Mouse (Mus musculus) forebrain, embryonic 12.5 days (tissue): ENCODE measurements around the gene Wdfy2. TPM values are rescaled to one million over a fixed set of nuclear protein-coding genes. Genes with fewer than 3 reads are reported as not detected.
"Not testable (repeated sequence)": the region's sequence is repeated elsewhere in the genome, so short reads cannot be mapped to it uniquely, and the experiment has no call there.

Experiments used
- ATAC-seq: fragments of 200-750 bp; cut with Nextera tagmentation; 2 replicates; pipeline ENCODE4 v1.8.0; 2017; ENCODE audit warnings: moderate TSS enrichment; ENCODE audit not compliant: low FRiP score
- H3K27ac ChIP-seq: fragments of 300-500 bp; sonication (generic); 2 replicates; pipeline ENCODE4 v1.5.1; 2016; ENCODE audit warnings: mild to moderate bottlenecking
- H3K27me3 ChIP-seq: fragments of 300-500 bp; sonication (generic); 2 replicates; pipeline ENCODE4 v1.6.1; 2016; ENCODE audit warnings: mild to moderate bottlenecking
- H3K36me3 ChIP-seq: fragments of 300-500 bp; sonication (generic); replicated peaks from 2 replicates; pipeline ENCODE4 v1.6.1; 2016; ENCODE audit warnings: mild to moderate bottlenecking
- H3K4me1 ChIP-seq: fragments of 300-500 bp; sonication (generic); 2 replicates; pipeline ENCODE4 v1.6.1; 2016
- H3K4me2 ChIP-seq: fragments of 300-500 bp; sonication (generic); 2 replicates; pipeline ENCODE4 v1.6.1; 2016; ENCODE audit warnings: mild to moderate bottlenecking, moderate library complexity
- H3K4me3 ChIP-seq: fragments of 300-500 bp; sonication (generic); replicated peaks from 2 replicates; pipeline ENCODE4 v1.5.1; 2016; ENCODE audit warnings: mild to moderate bottlenecking
- H3K9ac ChIP-seq: fragments of 300-500 bp; sonication (generic); 2 replicates; pipeline ENCODE4 v1.6.1; 2016; ENCODE audit warnings: mild to moderate bottlenecking
- H3K9me3 ChIP-seq: fragments of 300-500 bp; sonication (generic); 2 replicates; pipeline ENCODE4 v1.6.1; 2016
- WGBS: fragments of 180-500 bp; shearing (Covaris S2); methylation state at CpG from one replicate; pipeline ENCODE4 v1.1.7; 2016; 5-methylcytosine and 5-hydroxymethylcytosine counted together
- polyA plus RNA-seq: library from polyadenylated mRNA; unstranded; fragments of >200 nt; fragmentation: Nextera tagmentation; extraction: Ambion mirVana; gene quantifications from 2 replicates; pipeline ENCODE4 v1.2.1, GENCODE M21; 2016

The Wdfy2 gene
- polyA plus RNA-seq, 1 experiment from 2014 or later = 15.1 TPM

DNA sequence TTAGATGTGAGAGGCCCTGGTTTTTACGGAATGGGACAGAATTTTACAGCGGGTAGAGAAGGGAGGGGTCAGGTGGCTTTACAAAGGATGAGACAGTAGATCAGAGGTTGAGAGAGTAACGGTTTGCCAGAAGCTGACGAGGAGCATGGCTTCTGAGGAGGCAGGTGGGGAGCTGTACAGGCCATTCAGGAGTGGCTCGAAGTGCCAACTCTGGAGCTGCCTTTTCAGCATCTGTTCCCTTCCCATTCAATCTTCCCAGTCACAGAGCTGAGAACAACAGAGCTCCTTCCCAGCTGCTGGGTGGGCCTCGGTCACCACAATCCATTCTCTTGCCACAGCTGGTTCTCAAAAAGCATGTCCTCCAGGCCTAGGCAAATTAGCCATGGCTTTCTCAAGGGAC, 8.2 kb upstream of the Wdfy2 start:
- H3K9me3 ChIP-seq = no peaks in the 10 kb centered on the region
- H3K27ac ChIP-seq = no peak overlapping the region

GRCm38 (mm10) chr14:62831691-62832275, 5.7 kb upstream of the Wdfy2 start:
- Histone ChIP-seq H3K36me3 (no peaks in the 10 kb centered on the region), H3K27ac (no peak overlapping the region), H3K4me2 (no peak overlapping the region), H3K9ac (no peak overlapping the region), H3K9me3 (no peaks in the 10 kb centered on the region), H3K4me1 (no peaks in the 10 kb centered on the region), H3K4me3 (no peak overlapping the region), H3K27me3 (no peaks in the 10 kb centered on the region)
- 93% methylated on average over 3 of the region's 3 CpGs for WGBS
- ATAC-seq = no peak

More for the DNA sequence above, 8.2 kb upstream of the Wdfy2 start:
- H3K27me3 ChIP-seq = no peaks in the 10 kb centered on the region
- no peak overlapping the region for H3K9ac ChIP-seq
- H3K4me2 ChIP-seq = no peak overlapping the region
- no peaks in the 10 kb centered on the region for H3K4me1 ChIP-seq
- H3K36me3 ChIP-seq = no peaks in the 10 kb centered on the region
- H3K4me3 ChIP-seq = no peak overlapping the region
- 47% methylated on average over 6 of the region's 6 CpGs for WGBS
- ATAC-seq = no peak

GRCm38 (mm10) chr14:62833036-62833435, 4.4 kb upstream of the Wdfy2 start:
- Histone ChIP-seq H3K27me3 (no peaks in the 10 kb centered on the region), H3K9ac (no peak overlapping the region)
- 79% methylated on average over 7 of the region's 7 CpGs for WGBS

GRCm38 (mm10) chr14:62833541-62833940, 3.9 kb upstream of the Wdfy2 start:
- no peak overlapping the region for H3K4me3 ChIP-seq
- no peak overlapping the region for H3K9ac ChIP-seq
- ATAC-seq = no peak
- WGBS = 74% methylated on average over 2 of the region's 3 CpGs
- H3K4me1 ChIP-seq = peaks cover 3% of the 10 kb centered on the region
- H3K4me2 ChIP-seq = no peak overlapping the region
- no peaks in the 10 kb centered on the region for H3K9me3 ChIP-seq
- no peaks in the 10 kb centered on the region for H3K36me3 ChIP-seq
- no peak overlapping the region for H3K27ac ChIP-seq
- no peaks in the 10 kb centered on the region for H3K27me3 ChIP-seq

More at GRCm38 (mm10) chr14:62833036-62833435, 4.4 kb upstream of the Wdfy2 start:
- ATAC-seq = no peak
- H3K9me3 ChIP-seq = no peaks in the 10 kb centered on the region
- H3K4me3 ChIP-seq = no peak overlapping the region
- no peaks in the 10 kb centered on the region for H3K4me1 ChIP-seq
- no peak overlapping the region for H3K4me2 ChIP-seq
- H3K36me3 ChIP-seq = no peaks in the 10 kb centered on the region
- H3K27ac ChIP-seq = no peak overlapping the region

- not testable (repeated sequence) for H3K27me3 ChIP-seq, ATAC-seq
- 89% methylated on average over 3 of the region's 3 CpGs for WGBS
These were observed 1.7 kb upstream of the Wdfy2 start for GRCm38 (mm10) chr14:62835737-62836136.

DNA sequence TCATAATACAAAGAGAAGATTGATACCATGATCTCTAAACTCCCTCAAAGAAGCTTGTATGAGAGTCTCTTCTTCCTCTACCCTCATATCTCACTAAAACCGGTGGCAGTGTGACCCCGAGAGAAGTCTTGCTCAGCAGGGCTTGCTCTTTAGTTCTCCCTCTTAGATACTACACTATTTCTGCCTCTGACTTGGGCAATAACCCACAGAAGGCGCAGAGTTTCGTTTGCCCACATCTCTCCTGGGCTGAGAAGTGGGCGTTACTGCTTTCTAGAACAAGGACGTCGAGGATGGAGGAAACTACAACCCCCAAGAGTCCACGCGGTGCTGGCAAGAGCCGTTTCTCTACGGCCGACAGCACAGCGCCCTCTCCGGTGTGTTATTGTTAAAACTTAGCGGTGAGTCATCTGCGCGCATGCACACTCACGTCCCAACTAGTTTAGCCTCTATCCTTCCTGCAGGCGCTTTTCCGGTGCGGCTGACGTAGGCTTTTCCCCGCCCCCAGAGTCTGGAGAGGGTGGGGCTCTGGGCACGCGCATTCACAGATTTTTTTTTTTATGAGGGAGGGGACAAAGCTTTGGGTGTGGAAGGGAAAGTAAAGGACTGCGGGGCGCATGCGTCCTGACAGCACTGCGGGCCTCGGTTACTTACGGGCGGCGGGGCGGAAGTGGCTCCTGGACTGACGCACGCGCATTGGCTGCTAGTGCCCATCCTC, 395 bp upstream of the Wdfy2 start:
- H3K36me3 ChIP-seq = no peaks in the 10 kb centered on the region
- ATAC-seq = peak; percentile 97
- H3K4me3 ChIP-seq = peak overlapping the region; percentile 89
- no peaks in the 10 kb centered on the region for H3K27me3 ChIP-seq
- peak overlapping the region; percentile 84; the same call in 1 of the 2 replicates for H3K9ac ChIP-seq
- no peaks in the 10 kb centered on the region for H3K9me3 ChIP-seq
- H3K4me1 ChIP-seq = peaks cover 21% of the 10 kb centered on the region
- 1% methylated on average over 37 of the region's 37 CpGs for WGBS
- peak overlapping the region; percentile 61 for H3K27ac ChIP-seq
- H3K4me2 ChIP-seq = peak overlapping the region; percentile 53

More at GRCm38 (mm10) chr14:62835737-62836136, 1.7 kb upstream of the Wdfy2 start:
- H3K9ac ChIP-seq, H3K36me3 ChIP-seq, H3K9me3 ChIP-seq, H3K27ac ChIP-seq, H3K4me3 ChIP-seq, H3K4me2 ChIP-seq: not testable (repeated sequence)
- H3K4me1 ChIP-seq = peaks cover 21% of the 10 kb centered on the region

DNA sequence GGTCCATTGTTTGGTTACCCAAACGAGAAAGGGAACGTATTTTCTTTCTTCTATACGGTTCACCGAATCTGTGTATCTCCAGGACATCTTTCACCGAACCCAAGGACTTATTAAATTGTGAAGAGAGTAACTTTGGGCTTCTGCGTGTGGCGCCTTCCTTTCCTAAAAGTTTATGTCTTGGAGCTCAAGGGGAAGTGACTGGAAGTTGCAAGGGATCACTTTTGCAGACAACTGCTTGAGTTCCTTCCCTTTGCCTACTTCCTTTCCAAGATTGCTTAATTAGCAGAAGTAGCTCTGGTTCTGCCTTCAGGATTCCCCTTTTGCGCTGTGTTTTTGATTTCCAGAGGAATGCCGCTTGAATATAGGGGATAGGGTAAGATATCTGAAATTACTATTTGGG, 858 bp downstream of the Wdfy2 start:
- no peaks in the 10 kb centered on the region for H3K36me3 ChIP-seq
- H3K27me3 ChIP-seq = no peaks in the 10 kb centered on the region
- H3K4me1 ChIP-seq = peaks cover 24% of the 10 kb centered on the region
- WGBS = 13% methylated on average over 9 of the region's 9 CpGs
- H3K27ac ChIP-seq = peak overlapping the region; percentile 61; the same call in 1 of the 2 replicates
- no peak for ATAC-seq
- peak overlapping the region; percentile 89 for H3K4me3 ChIP-seq
- peak overlapping the region; percentile 67 for H3K4me2 ChIP-seq
- no peaks in the 10 kb centered on the region for H3K9me3 ChIP-seq
- H3K9ac ChIP-seq = peak overlapping the region; percentile 84

- Histone ChIP-seq H3K27me3 (no peaks in the 10 kb centered on the region), H3K9me3 (no peaks in the 10 kb centered on the region), H3K4me2 (no peak overlapping the region), H3K4me1 (peaks cover 36% of the 10 kb centered on the region), H3K27ac (no peak overlapping the region), H3K9ac (no peak overlapping the region), H3K4me3 (no peak overlapping the region), H3K36me3 (no peaks in the 10 kb centered on the region)
- ATAC-seq = no peak
These were observed 4.2 kb downstream of the Wdfy2 start for GRCm38 (mm10) chr14:62841726-62842125.

DNA sequence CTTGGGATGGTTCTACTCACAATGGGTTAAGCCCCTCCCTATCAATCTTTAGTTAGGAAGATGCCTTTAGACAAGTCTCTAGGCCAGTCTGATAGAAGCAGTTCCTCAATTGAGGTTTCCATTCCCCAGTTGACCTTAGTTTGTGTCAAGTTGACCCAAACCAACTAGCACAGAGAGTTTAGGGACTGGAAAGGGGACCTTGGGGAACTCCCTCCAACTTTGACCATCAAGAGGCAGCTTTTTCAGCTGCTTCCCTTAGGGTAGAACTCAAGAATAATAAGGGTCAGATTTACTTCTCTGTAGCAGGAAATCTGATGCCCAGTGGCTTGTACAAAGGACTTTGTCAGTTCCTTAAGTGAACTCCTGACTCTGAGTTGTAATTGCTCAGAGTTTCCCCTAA, 5.0 kb downstream of the Wdfy2 start:
- no peak for ATAC-seq
- Histone ChIP-seq H3K9ac (no peak overlapping the region), H3K4me3 (no peak overlapping the region), H3K36me3 (no peaks in the 10 kb centered on the region), H3K9me3 (no peaks in the 10 kb centered on the region), H3K27ac (no peak overlapping the region), H3K4me1 (peaks cover 36% of the 10 kb centered on the region), H3K27me3 (no peaks in the 10 kb centered on the region), H3K4me2 (no peak overlapping the region)

- H3K27ac ChIP-seq = no peak overlapping the region
- no peaks in the 10 kb centered on the region for H3K9me3 ChIP-seq
- WGBS = 80% methylated on average over 2 of the region's 2 CpGs
- H3K9ac ChIP-seq = no peak overlapping the region
- peaks cover 36% of the 10 kb centered on the region for H3K4me1 ChIP-seq
- H3K4me3 ChIP-seq = no peak overlapping the region
- H3K27me3 ChIP-seq = no peaks in the 10 kb centered on the region
- ATAC-seq = no peak
- H3K36me3 ChIP-seq = no peaks in the 10 kb centered on the region
- no peak overlapping the region for H3K4me2 ChIP-seq
These were observed 5.5 kb downstream of the Wdfy2 start for GRCm38 (mm10) chr14:62842976-62843375.

- Histone ChIP-seq H3K27me3 (no peaks in the 10 kb centered on the region), H3K4me2 (no peak overlapping the region), H3K9me3 (0 out of 2 replicates have a peak, but pooled peaks cover 5% of the 10 kb centered on the region), H3K36me3 (no peaks in the 10 kb centered on the region), H3K27ac (no peak overlapping the region), H3K4me3 (no peak overlapping the region), H3K9ac (no peak overlapping the region), H3K4me1 (peaks cover 26% of the 10 kb centered on the region)
- no peak for ATAC-seq
- WGBS = 89% methylated on average over 8 of the region's 8 CpGs
These were observed 6.7 kb downstream of the Wdfy2 start for GRCm38 (mm10) chr14:62844226-62844625.

DNA sequence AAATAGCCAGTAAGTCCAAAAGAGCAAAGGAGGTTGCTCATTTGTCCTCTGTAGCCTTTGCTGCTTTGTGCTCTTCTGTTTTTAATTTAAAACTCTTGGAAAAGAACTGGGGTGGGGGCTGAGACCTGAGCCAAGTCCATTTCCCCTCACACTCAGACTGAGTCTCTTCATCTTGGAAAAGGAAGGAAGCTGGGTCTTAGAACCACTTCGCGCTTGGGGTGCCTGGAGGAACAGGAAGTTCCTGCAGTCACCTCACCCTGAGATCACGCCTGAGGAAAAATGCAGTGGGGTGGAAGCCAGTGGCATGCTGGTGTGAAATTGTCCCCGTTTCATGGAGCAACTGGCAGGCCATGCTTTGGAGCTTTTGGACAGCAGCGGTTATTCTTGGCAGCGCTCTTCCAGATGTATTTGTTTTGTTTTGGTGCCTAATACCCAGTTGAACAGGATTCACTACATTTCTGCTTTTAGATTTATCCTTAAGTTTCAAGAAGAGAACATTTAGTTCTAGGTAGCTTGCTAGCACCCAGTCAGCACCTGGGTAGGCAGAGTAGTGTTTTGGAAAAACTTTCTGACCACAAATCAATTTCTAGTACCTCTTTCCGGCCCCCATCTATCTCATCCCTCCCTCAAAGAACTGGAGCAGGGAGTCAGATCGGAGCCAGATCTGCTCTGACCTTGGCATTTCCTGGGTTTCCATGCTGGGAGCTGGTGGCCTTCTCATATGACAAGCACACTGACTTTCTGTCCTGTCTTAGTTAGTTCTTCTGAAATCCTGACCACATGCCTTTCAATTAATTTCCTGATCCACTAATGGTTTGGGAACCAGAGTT, 7.7 kb downstream of the Wdfy2 start:
- H3K27ac ChIP-seq = no peak overlapping the region
- H3K4me2 ChIP-seq = no peak overlapping the region
- H3K27me3 ChIP-seq = no peaks in the 10 kb centered on the region
- H3K36me3 ChIP-seq = no peaks in the 10 kb centered on the region
- no peak overlapping the region for H3K9ac ChIP-seq
- 0 out of 2 replicates have a peak, but pooled peaks cover 5% of the 10 kb centered on the region for H3K9me3 ChIP-seq
- H3K4me3 ChIP-seq = no peak overlapping the region
- no peak for ATAC-seq
- peaks cover 16% of the 10 kb centered on the region for H3K4me1 ChIP-seq
- 77% methylated on average over 8 of the region's 8 CpGs for WGBS
